Mouse (Mus musculus) testis, adult 2 months (tissue): ENCODE measurements around the gene Orai3. TPM values are rescaled to one million over a fixed set of nuclear protein-coding genes. Genes with fewer than 3 reads are reported as not detected.
"Not testable (repeated sequence)": the region's sequence is repeated elsewhere in the genome, so short reads cannot be mapped to it uniquely, and the experiment has no call there.

ENCODE experiments used
- H3K27ac ChIP-seq: fragments of 200-500 bp; 2 replicates; pipeline ENCODE4 v1.5.1; 2012; ENCODE audit warnings: low read depth, low read length; ENCODE audit not compliant: control insufficient read depth, insufficient read depth
- H3K27me3 ChIP-seq: fragments of 200-500 bp; 2 replicates; pipeline ENCODE4 v1.6.1; 2012; ENCODE audit warnings: mild to moderate bottlenecking, low read length, moderate library complexity; ENCODE audit not compliant: control insufficient read depth, insufficient read depth
- H3K36me3 ChIP-seq: fragments of 200-500 bp; 2 replicates; pipeline ENCODE4 v1.6.1; 2012; ENCODE audit warnings: mild to moderate bottlenecking, low read length; ENCODE audit not compliant: control insufficient read depth, insufficient read depth
- H3K4me1 ChIP-seq: fragments of 200-500 bp; 2 replicates; pipeline ENCODE4 v1.6.1; 2012; ENCODE audit warnings: low read length; ENCODE audit not compliant: control insufficient read depth, insufficient read depth
- H3K4me3 ChIP-seq: fragments of 200-500 bp; 2 replicates; pipeline ENCODE4 v1.5.1; 2012; ENCODE audit warnings: low read depth, mild to moderate bottlenecking, low read length, moderate library complexity, mixed read lengths; ENCODE audit not compliant: control insufficient read depth
- CTCF ChIP-seq: fragments of 200-500 bp; IDR thresholded peaks from 2 replicates; pipeline ENCODE4 v1.5.1; 2012; ENCODE audit warnings: low read depth, mild to moderate bottlenecking, inconsistent platforms, low read length, moderate library complexity; ENCODE audit not compliant: control insufficient read depth, insufficient read depth, insufficient replicate concordance
- POLR2A ChIP-seq: fragments of 200-500 bp; IDR thresholded peaks from 2 replicates; pipeline ENCODE4 v1.6.1; 2012; ENCODE audit warnings: low read depth, mild to moderate bottlenecking, inconsistent platforms, low read length, moderate library complexity; ENCODE audit not compliant: control insufficient read depth
- polyA plus RNA-seq: library from polyadenylated mRNA; depleted of rRNA; stranded (reverse); fragments of >200 nt; gene quantifications from 2 replicates; pipeline ENCODE4 v1.2.3, GENCODE M21; 2012

The Orai3 gene
- polyA plus RNA-seq, 1 experiment = 13.9 TPM

GRCm38 (mm10) chr7:127771262-127771661, 1.6 kb downstream of the Orai3 start:
- H3K4me3 ChIP-seq = peak overlapping the region; percentile 89
- H3K4me1 ChIP-seq = peaks cover 28% of the 10 kb centered on the region
- no peak for TF ChIP-seq CTCF
- TF ChIP-seq POLR2A = peak; percentile 30; the same call in 1 of the 2 replicates
- H3K36me3 ChIP-seq = no peaks in the 10 kb centered on the region
- peak overlapping the region; percentile 75 for H3K27ac ChIP-seq
- H3K27me3 ChIP-seq = no peaks in the 10 kb centered on the region

DNA sequence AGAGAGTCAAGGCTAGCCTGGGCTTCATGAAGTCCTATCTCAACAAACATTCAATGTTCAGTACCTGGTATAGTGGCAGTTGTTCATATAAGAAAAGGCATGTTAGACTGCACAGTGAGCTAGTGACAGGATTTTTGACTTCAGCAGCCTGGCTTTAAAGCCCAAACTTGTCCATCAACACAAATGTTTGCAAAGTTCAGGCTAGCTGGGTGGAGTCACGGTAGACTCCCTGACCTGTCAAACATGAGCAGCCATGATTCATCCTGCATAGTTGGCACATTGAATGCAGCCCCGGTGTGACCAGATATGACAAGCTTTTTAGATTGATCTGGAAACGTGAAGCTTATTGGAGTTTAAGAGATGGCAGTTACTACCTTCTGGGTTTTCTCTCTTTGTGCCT, 2.5 kb downstream of the Orai3 start:
- TF ChIP-seq POLR2A = no peak
- no peak for TF ChIP-seq CTCF
- Histone ChIP-seq H3K4me1 (peaks cover 28% of the 10 kb centered on the region), H3K36me3 (no peaks in the 10 kb centered on the region), H3K4me3 (no peak overlapping the region; the same call in 1 of the 2 replicates), H3K27ac (no peak overlapping the region), H3K27me3 (no peaks in the 10 kb centered on the region)

- peaks cover 23% of the 10 kb centered on the region for H3K4me1 ChIP-seq
- TF ChIP-seq POLR2A (no peak), CTCF (no peak)
- H3K36me3 ChIP-seq = no peaks in the 10 kb centered on the region
These were observed 2.9 kb downstream of the Orai3 start for GRCm38 (mm10) chr7:127772557-127772956.

GRCm38 (mm10) chr7:127773664-127774384, 4.2 kb downstream of the Orai3 start:
- no peak overlapping the region for H3K27ac ChIP-seq
- H3K36me3 ChIP-seq = no peaks in the 10 kb centered on the region
- no peak overlapping the region for H3K4me3 ChIP-seq
- H3K27me3 ChIP-seq = no peaks in the 10 kb centered on the region
- TF ChIP-seq POLR2A (no peak), CTCF (peak; percentile 58; the same call in 1 of the 2 replicates)
- peaks cover 19% of the 10 kb centered on the region for H3K4me1 ChIP-seq

More at GRCm38 (mm10) chr7:127772557-127772956, 2.9 kb downstream of the Orai3 start:
- no peaks in the 10 kb centered on the region for H3K27me3 ChIP-seq
- H3K4me3 ChIP-seq = no peak overlapping the region
- H3K27ac ChIP-seq = no peak overlapping the region

- peak overlapping the region; percentile 99 for H3K27ac ChIP-seq
- H3K36me3 ChIP-seq, H3K27me3 ChIP-seq: not testable (repeated sequence)
- H3K4me1 ChIP-seq = peaks cover 10% of the 10 kb centered on the region
- H3K4me3 ChIP-seq = peak overlapping the region; percentile 97
These were observed 6.2 kb downstream of the Orai3 start for GRCm38 (mm10) chr7:127775837-127776236.

DNA sequence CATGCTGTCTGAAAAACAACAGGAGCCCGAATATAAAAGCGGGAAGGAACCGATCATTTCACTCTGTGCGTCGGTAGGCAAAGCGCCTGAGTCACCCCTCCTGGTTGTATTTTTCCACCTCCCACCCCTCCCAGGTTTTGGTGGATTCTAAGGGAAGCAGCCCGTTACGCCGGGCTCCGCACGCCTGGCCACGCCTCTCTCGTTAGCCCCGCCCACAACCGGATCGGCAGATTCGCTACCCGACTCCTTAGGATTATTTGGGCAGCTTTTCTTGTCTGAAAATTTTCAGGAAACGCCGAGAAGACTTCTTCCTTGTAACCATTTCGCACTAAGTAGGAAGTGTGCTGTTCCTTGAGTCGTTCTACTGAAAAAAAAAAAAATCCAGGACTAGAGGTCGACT, 6.8 kb downstream of the Orai3 start, which contains the start of gene Setd1a:
Setd1a (plus strand) TSS at position 245 of the 400 bp plus-strand sequence.
- H3K4me3 ChIP-seq = peak within 1 kb of the TSS; percentile 97
- peaks cover 8% of the 10 kb centered on the region for H3K4me1 ChIP-seq
- TF ChIP-seq POLR2A (no peak; the same call in 1 of the 2 replicates), CTCF (no peak)
- H3K36me3 ChIP-seq = peaks cover 5% of the 10 kb centered on the region
- peak within 1 kb of the TSS; percentile 99 for H3K27ac ChIP-seq
- no peaks in the 10 kb centered on the region for H3K27me3 ChIP-seq

DNA sequence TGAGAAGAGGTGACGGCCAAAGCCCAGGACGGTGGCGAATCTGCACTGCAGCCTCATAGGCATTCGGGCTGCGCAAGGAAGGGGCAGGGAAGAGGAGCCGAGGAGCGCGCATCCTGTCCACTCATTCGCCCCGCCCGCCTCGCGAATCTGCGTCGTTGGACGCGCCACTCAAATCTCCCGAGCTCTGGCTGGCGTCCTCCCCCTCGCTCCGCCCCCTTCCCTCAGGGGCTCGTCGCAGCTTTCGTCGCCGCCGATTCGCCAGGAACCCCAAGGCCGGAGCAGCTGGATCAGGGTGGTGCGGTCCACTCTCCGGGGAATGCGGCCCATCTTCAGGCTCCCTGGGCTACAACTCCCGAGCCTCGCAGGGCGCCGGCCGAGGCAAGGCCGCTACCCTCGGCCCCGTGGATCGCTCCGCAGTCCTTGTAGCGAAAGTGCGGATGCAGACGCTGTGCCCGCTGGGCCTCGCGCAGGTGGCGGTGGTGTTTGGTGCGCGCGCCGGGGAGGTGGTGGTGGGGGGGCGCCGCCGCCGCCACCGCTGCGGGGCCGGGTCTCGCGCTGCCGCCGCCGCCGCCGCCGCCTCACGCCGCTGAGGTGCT, 7.4 kb downstream of the Orai3 start:
- H3K4me1 ChIP-seq = peaks cover 7% of the 10 kb centered on the region
- peak overlapping the region; percentile 99 for H3K27ac ChIP-seq
- H3K27me3 ChIP-seq = no peaks in the 10 kb centered on the region
- H3K36me3 ChIP-seq = peaks cover 5% of the 10 kb centered on the region
- peak overlapping the region; percentile 97 for H3K4me3 ChIP-seq
- TF ChIP-seq CTCF = no peak
- peak; percentile 76; the same call in 1 of the 2 replicates for TF ChIP-seq POLR2A
